12 mouse cellular contexts compared by ENCODE assay signal in genomic region chr17:31703276-31703980, GRCm38 (mm10). TPM values are rescaled to one million over a fixed set of nuclear protein-coding genes. Genes with fewer than 3 reads are reported as not detected.
DNase-seq lines count a peak whose midpoint lies in the region; ATAC-seq and TF ChIP-seq lines count a peak whose summit lies in the region.
"Had no signal": no experiment of that assay in that cellular context is flagged by ENCODE, and none has a peak within 500 bp of the region (broad histone marks: within the 10 kb centered on the region; RNA-seq: fewer than 3 reads in every experiment).

No protein-coding gene starts in this region.

- no peak overlapping the region for H3K4me3 ChIP-seq in kidney, adult 2 months (ENCODE audit: insufficient read depth, low read depth, low read length)

- 64% methylated on average over 6 of the region's 6 CpGs for WGBS in kidney, adult 2 months

- no peaks in the 10 kb centered on the region; the same call in 1 of the 2 replicates for H3K4me1 ChIP-seq in kidney, adult 2 months (ENCODE audit: control insufficient read depth, insufficient read depth, low read length)

- H3K27me3 ChIP-seq in kidney, adult 2 months (replicated peaks; ENCODE audit: control insufficient read depth, insufficient read depth, low read length) = no peaks in the 10 kb centered on the region

- TF ChIP-seq CTCF in kidney, adult 2 months (conservative IDR thresholded peaks at IDR 0.05; ENCODE audit: insufficient read depth, insufficient read length, low read depth, low read length) = no peak

- no peaks in the 10 kb centered on the region for H3K36me3 ChIP-seq in kidney, adult 2 months (ENCODE audit: control insufficient read depth, insufficient read depth, low read length)

- H3K27ac ChIP-seq in kidney, adult 2 months (ENCODE audit: insufficient read depth, low read depth, low read length) = no peak overlapping the region

- intact Hi-C loops in heart, postnatal 25 days (cut with DNase I) = no loop called here

- ATAC-seq in megakaryocyte-erythroid progenitor cell, adult 5-6 weeks (replicated peaks; ENCODE audit: low FRiP score, low TSS enrichment, poor library complexity, severe bottlenecking) = no peak
- ATAC-seq in monocyte, adult 5-6 weeks (replicated peaks; ENCODE audit: insufficient number of reproducible peaks, low FRiP score, low TSS enrichment, poor library complexity, severe bottlenecking) = no peak

- no peak for TF ChIP-seq POLR2A in kidney, adult 2 months (IDR thresholded peaks at IDR 0.05; ENCODE audit: low read depth, low read length)

- peak; percentile 74 for DNase-seq in kidney, adult 2 months
- DNase-seq in kidney, postnatal 10 days = no peak
- peak; percentile 27 to 65 for DNase-seq in adrenal gland, postnatal 36 days
- peak; percentile 44 for DNase-seq in heart, postnatal 25 days (ENCODE audit: low spot score)
- DNase-seq in lung, postnatal 10 days = peak; percentile 66
- DNase-seq in layer of hippocampus, adult 9-10 months (ENCODE audit: low spot score) = no peak
- DNase-seq: cerebellum, postnatal 25 days; right cerebral cortex, postnatal 25 days; thymus, postnatal 14 days had no signal

RNA-seq across cellular contexts. Expression of gene Cryaa, which starts 25.8 kb away (rescaled TPM):
- polyA plus RNA-seq in kidney, adult 2 months (2012; rRNA removed) = 0.86 and 0.99 TPM in 2 replicates
- total RNA-seq in adrenal gland, postnatal 36 days (2021) = not detected
- not detected for total RNA-seq in heart, postnatal 25 days (2021)
- not detected in 2 replicates for total RNA-seq in megakaryocyte-erythroid progenitor cell, adult 5-6 weeks (2014; fragmentation: Nextera tagmentation)
- total RNA-seq in megakaryocyte-erythroid progenitor cell, adult 5-6 weeks (2017) = not detected in 2 replicates
- total RNA-seq in monocyte, adult 5-6 weeks (2017) = not detected in 3 replicates
- polyA plus RNA-seq: forebrain, embryonic 11.5 days had no signal

RNA-seq across cellular contexts. Expression of gene U2af1, which starts 44.7 kb away (rescaled TPM):
- 45.0 and 61.3 TPM in 2 replicates for polyA plus RNA-seq in kidney, adult 2 months (2012; rRNA removed)
- total RNA-seq in adrenal gland, postnatal 36 days (2021) = 100 to 1,000 TPM; 158 to 159 TPM
- 10 to 100 TPM; 70.7 to 70.9 TPM for total RNA-seq in heart, postnatal 25 days (2021)
- total RNA-seq in megakaryocyte-erythroid progenitor cell, adult 5-6 weeks (2014; fragmentation: Nextera tagmentation) = 178 and 219 TPM in 2 replicates
- 310 and 385 TPM in 2 replicates for total RNA-seq in megakaryocyte-erythroid progenitor cell, adult 5-6 weeks (2017)
- 159 to 195 TPM (median 172 TPM) in 3 replicates for total RNA-seq in monocyte, adult 5-6 weeks (2017)

Comparison
In these comparisons a context has a peak if more than half of its experiments do, and no peak if none do; other contexts are left out.
1. DNase-seq: peak in kidney, adult 2 months (single experiment), adrenal gland, postnatal 36 days (2 of 2), heart, postnatal 25 days (single experiment) and lung, postnatal 10 days (single experiment); none in kidney, postnatal 10 days (single experiment) and layer of hippocampus, adult 9-10 months (single experiment).